Mouse (Mus musculus) T-helper 1 cell (primary cell): ENCODE measurements around the gene Gm3685.
"Not testable (repeated sequence)": the region's sequence is repeated elsewhere in the genome, so short reads cannot be mapped to it uniquely, and the experiment has no call there.

Experiments used
- in situ Hi-C: fragments of 300-600 bp; cut with MboI, MseI; formaldehyde crosslinking; loops from one replicate; pipeline ENCODE4 v1.15.1; 2025; ENCODE audit warnings: high pct_unique_total_duplicates

The Gm3685 gene

DNA sequence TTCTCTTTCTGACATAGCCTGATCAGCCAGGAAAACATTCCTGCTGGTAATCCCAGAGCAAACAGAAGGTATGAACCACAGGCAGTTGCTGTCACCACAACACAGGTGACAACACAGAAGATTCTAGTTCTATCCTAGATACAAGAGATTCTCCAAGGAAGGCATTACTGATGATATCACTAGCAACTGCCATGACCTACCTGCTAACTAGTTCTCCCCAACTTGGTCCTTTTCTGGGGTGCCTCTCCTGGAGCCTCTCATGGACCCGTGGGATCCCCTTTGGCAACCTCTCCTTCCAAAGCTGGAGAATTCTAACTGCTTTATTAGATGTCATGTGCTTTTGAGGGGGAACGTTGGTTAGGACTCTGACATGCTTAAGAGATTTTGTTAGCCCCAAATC, at the start of gene Gm3685:
Gene Gm3685 (minus strand): TSS at position 101 of the 400 bp plus-strand sequence.
- in situ Hi-C loops, result not testable (repeated sequence)

DNA sequence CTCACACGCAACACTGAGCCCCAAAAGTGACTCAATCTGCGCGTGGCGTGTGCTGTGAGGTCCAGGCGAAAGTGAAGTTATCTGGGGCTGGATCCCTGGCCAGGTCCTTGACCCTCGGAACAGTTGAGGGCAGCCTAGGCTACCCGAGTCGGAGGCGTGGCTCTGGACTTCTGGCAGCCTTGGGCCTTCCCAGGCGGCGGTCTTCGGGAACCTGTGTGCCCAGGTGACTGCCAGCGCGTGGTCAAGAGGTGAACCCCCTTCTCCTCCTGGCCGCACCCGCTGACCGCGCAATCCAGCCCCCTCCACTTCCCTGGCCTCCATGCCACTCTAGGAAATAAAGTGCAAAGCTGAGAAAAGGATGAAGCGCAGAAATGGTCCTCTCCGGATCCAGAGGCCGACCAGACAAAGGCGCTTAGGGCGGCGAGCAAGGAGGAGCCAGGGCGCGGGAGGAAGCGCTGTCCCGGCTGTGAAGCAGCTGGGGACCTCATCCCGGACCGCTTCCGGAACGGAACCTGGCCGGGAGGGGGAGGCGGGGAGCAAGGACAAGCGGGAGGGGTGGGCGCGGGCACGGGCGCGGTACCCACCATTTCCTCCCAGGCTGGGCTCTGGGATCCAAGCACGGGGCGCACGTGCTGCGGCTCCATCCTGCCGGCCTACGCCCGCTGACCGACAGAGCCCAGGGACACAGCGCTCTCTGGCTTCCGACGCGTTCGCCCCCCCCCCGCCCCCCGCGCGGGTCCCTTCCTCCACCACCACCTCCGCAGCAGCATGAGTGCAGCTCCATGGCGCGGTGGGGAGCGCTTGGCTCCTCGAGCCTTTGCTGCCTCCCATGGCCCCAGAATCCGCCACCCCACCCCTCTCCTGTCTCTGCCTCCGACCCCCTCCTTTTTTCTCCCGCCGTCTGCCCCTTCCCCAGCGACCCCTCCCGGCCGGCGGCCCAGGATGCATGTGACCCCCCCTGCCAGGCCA, 17.7 kb downstream of the Gm3685 start, which contains the start of gene Gm10406:
Gene Gm10406 (minus strand): TSS at position 669 of the 969 bp plus-strand sequence.
- in situ Hi-C loops, result not testable (repeated sequence)

DNA sequence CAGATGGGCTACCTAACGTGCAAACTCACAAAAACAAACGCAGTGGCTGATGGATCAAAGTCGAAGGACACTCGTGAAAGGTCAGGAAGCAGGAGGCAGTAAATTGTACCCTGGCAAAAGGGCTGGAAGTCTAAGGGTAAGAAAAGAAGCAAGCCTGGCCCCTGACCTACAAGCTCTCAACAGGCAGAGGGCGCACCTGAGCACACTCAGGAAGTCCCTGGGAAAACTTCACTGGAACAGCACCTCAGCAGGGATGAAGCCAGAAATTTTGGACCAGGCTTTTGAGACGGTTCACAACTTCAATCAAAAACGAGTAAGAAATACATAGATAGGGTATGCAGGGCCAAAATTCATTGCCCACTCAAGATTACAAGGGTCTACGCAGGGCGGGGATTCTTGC, 18.5 kb downstream of the Gm3685 start:
- in situ Hi-C loops, result not testable (repeated sequence)
